Mouse (Mus musculus) myocyte (in vitro differentiated cells): ENCODE measurements around the gene Cbfa2t3. TPM values are rescaled to one million over a fixed set of nuclear protein-coding genes. Genes with fewer than 3 reads are reported as not detected.

Experiments
- H3K27me3 ChIP-seq: one replicate; pipeline ENCODE4 v1.6.1; 2011; ENCODE audit not compliant: control insufficient read depth, insufficient read depth, insufficient read length
- H3K36me3 ChIP-seq: one replicate; pipeline ENCODE4 v1.6.1; 2011; ENCODE audit not compliant: control insufficient read depth, insufficient read depth
- H3K4me2 ChIP-seq: one replicate; pipeline ENCODE4 v1.6.1; 2011; ENCODE audit warnings: low read depth, control low read depth
- H3K4me3 ChIP-seq: one replicate; pipeline ENCODE4 v1.5.1; 2011; ENCODE audit warnings: mild to moderate bottlenecking, control low read depth, moderate library complexity
- H3K79me2 ChIP-seq: one replicate; pipeline ENCODE4 v1.6.1; 2011; ENCODE audit not compliant: control insufficient read depth, insufficient read depth
- H3ac ChIP-seq: one replicate; pipeline ENCODE4 v1.6.1; 2011; ENCODE audit not compliant: control insufficient read depth, insufficient read length
- CEBPB ChIP-seq: IDR thresholded peaks from 2 replicates; pipeline ENCODE4 v1.6.1; 2011; ENCODE audit warnings: mild to moderate bottlenecking, moderate library complexity; ENCODE audit not compliant: poor library complexity, insufficient read depth, severe bottlenecking
- E2F4 ChIP-seq: IDR thresholded peaks from one replicate; pipeline ENCODE4 v1.6.1; 2011; ENCODE audit warnings: mild to moderate bottlenecking, control low read depth, moderate library complexity; ENCODE audit not compliant: insufficient read depth
- MAX ChIP-seq: IDR thresholded peaks from one replicate; pipeline ENCODE4 v1.6.1; 2011; ENCODE audit warnings: low read depth, mild to moderate bottlenecking, control low read depth
- MYOD1 ChIP-seq, 3 experiments: IDR thresholded peaks; one replicate each; pipeline ENCODE4 v1.6.1; 2011; ENCODE audit warnings: control low read depth in 2 of 3, low read depth in 2 of 3, mild to moderate bottlenecking in 2 of 3, moderate library complexity in 1 of 3; ENCODE audit not compliant: insufficient read length in 2 of 3, control insufficient read depth in 1 of 3
- MYOG ChIP-seq, 3 experiments: IDR thresholded peaks; one replicate each; pipeline ENCODE4 v1.6.1; 2011; ENCODE audit warnings: control low read depth in 2 of 3, low read depth in 2 of 3, mild to moderate bottlenecking in 2 of 3; ENCODE audit not compliant: insufficient read length in 2 of 3, control insufficient read depth in 1 of 3, insufficient read depth in 1 of 3
- POLR2A ChIP-seq: IDR thresholded peaks from one replicate; pipeline ENCODE4 v1.6.1; 2011; ENCODE audit warnings: low read depth, mild to moderate bottlenecking, control low read depth, moderate library complexity; ENCODE audit not compliant: insufficient read length
- POLR2AphosphoS2 ChIP-seq: IDR thresholded peaks from one replicate; pipeline ENCODE4 v1.6.1; 2011; ENCODE audit warnings: low read depth, control low read depth; ENCODE audit not compliant: insufficient read length
- REST ChIP-seq: IDR thresholded peaks from one replicate; pipeline ENCODE4 v1.6.1; 2011; ENCODE audit warnings: mild to moderate bottlenecking, control low read depth, moderate library complexity; ENCODE audit not compliant: insufficient read depth, insufficient read length
- SRF ChIP-seq: IDR thresholded peaks from one replicate; pipeline ENCODE4 v1.6.1; 2011; ENCODE audit warnings: low read depth; ENCODE audit not compliant: control insufficient read depth, insufficient read length
- TCF12 ChIP-seq: IDR thresholded peaks from one replicate; pipeline ENCODE4 v1.6.1; 2011; ENCODE audit warnings: mild to moderate bottlenecking, control low read depth; ENCODE audit not compliant: poor library complexity, insufficient read depth, severe bottlenecking
- TCF3 ChIP-seq: IDR thresholded peaks from one replicate; pipeline ENCODE4 v1.6.1; 2011; ENCODE audit warnings: low read depth, control low read depth; ENCODE audit not compliant: insufficient read length
- USF1 ChIP-seq: IDR thresholded peaks from one replicate; pipeline ENCODE4 v1.6.1; 2011; ENCODE audit warnings: low read depth, mild to moderate bottlenecking, control low read depth, moderate library complexity
- polyA plus RNA-seq: library from polyadenylated mRNA; unstranded; fragments of >200 nt; fragmentation: generic; extraction: Trizol; gene quantifications from one replicate; pipeline ENCODE4 v1.2.1, GENCODE M21; 2012; ENCODE audit warnings: missing spikeins

Cbfa2t3 gene
- polyA plus RNA-seq, 1 experiment, result 29.5 TPM

DNA sequence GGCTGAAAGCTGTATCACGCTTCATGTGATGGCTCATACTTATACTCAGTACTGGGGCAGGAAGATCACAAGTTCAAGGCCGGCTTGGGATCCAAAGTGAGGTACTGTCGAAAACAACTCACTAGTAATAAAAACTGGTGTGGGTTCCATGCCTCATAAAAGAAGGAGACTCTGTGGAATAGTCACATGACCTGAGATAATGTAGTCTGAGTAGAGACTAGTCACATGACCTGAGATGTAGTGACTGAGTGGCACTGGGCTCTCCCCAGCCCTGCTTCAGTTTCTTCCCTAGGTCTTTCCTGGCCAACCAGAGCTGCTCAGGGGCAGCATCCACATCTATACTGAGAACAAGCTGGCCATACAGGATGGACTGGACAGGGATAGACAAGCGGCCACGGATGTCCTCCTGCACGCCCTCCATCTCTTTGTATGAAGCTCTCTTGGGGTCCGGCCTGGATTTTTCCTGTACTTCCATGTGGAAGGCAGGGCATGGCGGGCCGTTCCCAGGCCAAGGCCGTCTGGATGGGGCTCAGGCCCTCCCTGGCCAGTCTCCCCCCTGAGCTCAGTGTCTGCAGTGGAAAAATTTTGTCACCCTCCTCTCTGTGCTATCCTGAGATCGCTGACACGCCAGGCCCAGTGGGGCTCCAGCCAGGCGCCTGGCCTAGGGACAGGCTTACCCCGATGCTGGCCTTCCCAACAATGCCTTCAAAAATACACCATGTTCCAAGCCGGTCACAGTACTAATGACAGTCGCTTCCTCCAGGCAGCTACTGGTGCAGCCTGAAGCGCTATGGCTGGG, 74.9 kb downstream of the Cbfa2t3 start:
- peaks cover 20% of the 10 kb centered on the region for H3K27me3 ChIP-seq
- no peaks in the 10 kb centered on the region for H3K36me3 ChIP-seq
- TF ChIP-seq MYOD1 (IDR thresholded peaks at IDR 0.05; ENCODE audit: control insufficient read depth in 1 of 3, insufficient read length in 2 of 3, low read depth in 2 of 3) (no peak), TCF3 (no peak), SRF (no peak), CEBPB (no peak), POLR2AphosphoS2 (no peak), MYOG (IDR thresholded peaks at IDR 0.05; ENCODE audit: control insufficient read depth in 1 of 3, insufficient read depth in 1 of 3, insufficient read length in 2 of 3, low read depth in 2 of 3) (no peak), MAX (no peak), USF1 (peak; percentile 21)
- H3K79me2 ChIP-seq, result no peaks in the 10 kb centered on the region
- H3K4me3 ChIP-seq, result no peak overlapping the region
- H3K4me2 ChIP-seq, result no peak overlapping the region
- no peak overlapping the region for H3ac ChIP-seq

DNA sequence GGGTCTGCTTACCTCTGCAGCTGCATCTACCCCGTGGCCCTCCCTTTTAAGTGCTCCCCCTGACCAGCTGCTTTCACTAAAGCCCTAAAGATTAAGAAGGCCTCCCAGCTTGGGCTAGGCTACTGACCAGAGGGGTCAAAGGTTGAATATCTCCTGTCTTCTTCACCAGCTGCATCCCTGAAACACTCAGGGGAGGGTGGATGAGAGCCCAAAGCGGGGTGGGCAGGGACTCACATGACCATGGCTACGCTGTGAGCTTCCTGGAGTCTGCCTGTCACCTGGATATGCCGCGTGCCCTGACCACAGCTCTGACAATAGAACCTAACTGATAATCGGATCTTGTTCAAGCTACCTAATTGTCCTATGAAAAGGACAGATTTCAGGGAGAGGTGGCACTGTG, 76.2 kb downstream of the Cbfa2t3 start, which contains the start of gene Pabpn1l:
Gene Pabpn1l (minus strand): TSS at position 13 of the 400 bp plus-strand sequence.
- TF ChIP-seq MYOG (IDR thresholded peaks at IDR 0.05; ENCODE audit: control insufficient read depth in 1 of 3, insufficient read depth in 1 of 3, insufficient read length in 2 of 3, low read depth in 2 of 3) (peak in 1 of 3 experiments; percentile 9), TCF3 (no peak), TCF12 (no peak), USF1 (no peak)
- no peak within 1 kb of the TSS for H3K4me3 ChIP-seq

DNA sequence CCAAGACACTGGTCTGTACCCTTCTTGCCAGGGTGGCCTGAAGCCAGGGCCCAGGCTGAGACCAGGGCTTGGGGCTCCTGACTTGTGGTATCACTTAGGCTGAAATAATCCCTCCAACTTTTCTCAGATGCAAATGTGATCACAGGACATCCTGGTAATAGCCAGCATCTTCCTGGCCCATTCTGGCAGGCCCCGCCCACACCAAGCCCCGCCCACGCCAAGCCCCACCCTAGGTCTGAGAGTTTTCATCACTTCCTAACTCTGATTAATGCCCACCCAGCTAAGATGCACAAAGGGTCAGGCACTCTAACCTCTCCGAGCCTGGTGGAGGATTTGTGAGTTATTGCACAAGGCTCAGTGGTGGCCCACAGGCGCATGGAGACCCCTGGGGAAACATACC, 78.5 kb downstream of the Cbfa2t3 start:
- Histone ChIP-seq H3K79me2 (no peaks in the 10 kb centered on the region), H3K27me3 (peaks cover 18% of the 10 kb centered on the region), H3ac (no peak overlapping the region), H3K36me3 (no peaks in the 10 kb centered on the region), H3K4me3 (no peak overlapping the region), H3K4me2 (no peak overlapping the region)
- TF ChIP-seq TCF3 (no peak), MAX (no peak), MYOD1 (IDR thresholded peaks at IDR 0.05; ENCODE audit: control insufficient read depth in 1 of 3, insufficient read length in 2 of 3, low read depth in 2 of 3) (no peak), CEBPB (no peak), SRF (no peak), TCF12 (no peak), MYOG (IDR thresholded peaks at IDR 0.05; ENCODE audit: control insufficient read depth in 1 of 3, insufficient read depth in 1 of 3, insufficient read length in 2 of 3, low read depth in 2 of 3) (no peak), E2F4 (no peak), USF1 (no peak), POLR2AphosphoS2 (no peak), REST (no peak), POLR2A (no peak)

More for the DNA sequence above, 76.2 kb downstream of the Cbfa2t3 start, which contains the start of gene Pabpn1l:
- Histone ChIP-seq H3ac (no peak within 1 kb of the TSS), H3K36me3 (no peaks in the 10 kb centered on the region), H3K27me3 (peaks cover 18% of the 10 kb centered on the region), H3K4me2 (no peak within 1 kb of the TSS), H3K79me2 (no peaks in the 10 kb centered on the region)

DNA sequence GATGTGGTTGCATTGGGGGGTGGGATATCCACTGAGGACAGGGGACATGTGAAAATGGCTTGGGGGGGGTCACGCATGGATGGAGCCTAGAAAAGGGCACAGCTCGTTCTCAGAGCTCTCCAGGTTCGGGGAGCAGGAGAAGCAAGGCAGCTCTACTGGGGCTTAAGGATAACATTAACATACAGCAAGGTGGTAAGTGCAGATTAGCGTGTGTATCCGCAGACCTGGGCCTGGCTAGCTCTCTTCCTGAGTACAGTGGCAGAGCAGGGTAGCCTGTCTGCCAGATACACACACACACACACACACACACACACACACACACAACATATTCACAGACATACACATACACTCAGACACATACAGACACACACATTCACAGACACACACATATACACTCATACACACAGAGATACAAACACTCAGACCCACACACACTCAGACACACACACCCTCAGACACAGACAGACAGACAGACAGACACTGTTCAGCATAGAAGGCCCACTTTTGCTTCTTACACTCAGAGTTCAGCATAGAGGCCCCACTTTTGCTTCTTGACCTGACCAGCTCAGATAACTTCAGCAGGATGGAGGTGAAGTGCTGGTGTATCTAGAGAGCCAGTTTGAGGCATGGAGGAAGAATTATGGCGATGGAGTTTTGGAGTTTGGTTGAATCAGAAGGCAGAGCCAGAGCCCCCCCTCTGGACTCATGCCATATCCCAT, 80.1 kb downstream of the Cbfa2t3 start:
- Histone ChIP-seq H3K4me2 (no peak overlapping the region), H3K27me3 (peaks cover 13% of the 10 kb centered on the region), H3K36me3 (no peaks in the 10 kb centered on the region), H3K79me2 (no peaks in the 10 kb centered on the region), H3K4me3 (no peak overlapping the region), H3ac (no peak overlapping the region)
- TF ChIP-seq USF1, result no peak
- no peak for TF ChIP-seq REST
- no peak for TF ChIP-seq MYOG (IDR thresholded peaks at IDR 0.05; ENCODE audit: control insufficient read depth in 1 of 3, insufficient read depth in 1 of 3, insufficient read length in 2 of 3, low read depth in 2 of 3)
- TF ChIP-seq CEBPB, result no peak
- no peak for TF ChIP-seq TCF12
- TF ChIP-seq POLR2AphosphoS2, result no peak
- TF ChIP-seq MAX, result no peak
- TF ChIP-seq MYOD1 (IDR thresholded peaks at IDR 0.05; ENCODE audit: control insufficient read depth in 1 of 3, insufficient read length in 2 of 3, low read depth in 2 of 3), result no peak
- no peak for TF ChIP-seq TCF3
- TF ChIP-seq E2F4, result no peak
- TF ChIP-seq POLR2A, result no peak
- TF ChIP-seq SRF, result no peak
